Mouse (Mus musculus): Measurements from ENCODE around the gene Wdr27.

DNA sequence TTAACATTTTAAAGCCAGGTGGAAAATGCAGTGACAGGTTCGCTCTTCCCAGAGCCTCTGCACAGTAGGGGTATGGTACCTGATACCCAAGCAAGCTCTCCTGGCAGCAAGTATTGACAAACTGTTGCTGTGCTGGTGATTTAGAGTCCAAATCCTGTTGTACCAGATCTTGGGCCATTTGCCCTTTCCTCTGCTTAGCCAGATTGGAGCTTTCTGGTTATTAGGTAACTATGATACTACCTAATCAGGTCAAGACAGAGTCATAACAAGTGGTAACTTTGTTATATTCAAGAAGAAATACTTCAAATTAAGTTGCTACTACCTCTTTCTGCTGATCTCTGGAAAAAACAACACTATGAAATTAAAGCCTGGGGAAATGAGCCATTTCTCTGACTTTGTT lies 1.6 kb upstream of the Wdr27 start:
- TF ChIP-seq POLR2A (IDR thresholded peaks at IDR 0.05; ENCODE audit: borderline replicate concordance, low read depth, low read length) (no peak), CTCF (IDR thresholded peaks at IDR 0.05; ENCODE audit: low read depth, low read length) (no peak)
